Mouse (Mus musculus) monocyte, adult 2 months (primary cell): ENCODE results near the gene Gm10645.
A peak's percentile ranks its signal among the peaks of the same experiment; 100 is the strongest.

Experiments used
- DNase-seq, 2 experiments: peaks; one replicate each; pipeline ENCODE4 v3.0.0; 2022; ENCODE audit warnings: low spot score in 2 of 2, low read depth in 1 of 2

Gene Gm10645

GRCm38 (mm10) chr8:83169709-83170108 lies 3.7 kb upstream of the Gm10645 start:
- DNase-seq, result peak; percentile 9 to 47

GRCm38 (mm10) chr8:83169127-83169526 lies 3.2 kb upstream of the Gm10645 start:
- no peak for DNase-seq

DNA sequence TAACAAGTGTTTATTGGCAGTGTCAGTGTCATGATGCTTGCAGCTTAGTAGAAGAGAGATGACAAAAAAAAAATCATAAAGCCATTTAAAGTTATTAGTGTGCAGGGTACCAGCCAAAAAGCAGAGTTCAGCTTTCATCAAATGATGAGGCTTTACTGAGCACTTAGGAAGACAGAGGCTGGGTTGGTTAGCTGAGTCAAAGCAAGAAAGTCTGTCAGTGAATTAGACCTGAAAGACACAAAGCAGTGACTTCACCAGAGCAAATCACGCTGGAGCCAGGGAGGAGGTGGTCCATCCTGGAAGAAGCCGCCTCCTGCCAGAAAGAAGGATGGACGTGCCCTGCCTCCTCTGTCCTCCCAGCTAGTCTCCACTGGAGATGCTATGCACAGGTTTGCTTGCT lies 2.0 kb upstream of the Gm10645 start:
- DNase-seq, result no peak

- DNase-seq, result peak; percentile 62 to 78
Observed at GRCm38 (mm10) chr8:83165235-83165930, 587 bp downstream of the Gm10645 start, which contains the start of gene Tbc1d9. Gene Tbc1d9 (plus strand): TSS chr8:83165352.

- no peak for DNase-seq
Observed at GRCm38 (mm10) chr8:83160613-83161012, 5.4 kb downstream of the Gm10645 start.

DNA sequence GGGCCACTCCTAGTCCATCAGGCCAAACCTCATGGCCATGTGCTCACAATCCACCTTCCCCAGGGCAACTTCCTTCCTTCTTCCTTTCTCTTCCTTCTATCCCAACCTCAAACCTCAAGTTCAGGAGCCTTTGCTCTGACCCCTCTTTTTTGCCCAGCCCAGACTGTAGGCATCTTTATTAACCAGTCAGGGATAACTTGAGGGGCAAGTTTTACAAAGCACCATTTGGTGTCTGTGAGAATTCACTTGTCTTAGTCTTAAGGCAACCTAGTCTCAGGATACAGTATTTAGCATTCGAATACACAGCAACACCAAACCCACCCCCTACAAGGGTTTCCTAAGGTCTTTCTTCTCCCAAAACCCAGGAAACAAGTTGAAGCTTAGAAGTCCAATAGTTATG lies 6.4 kb downstream of the Gm10645 start:
- DNase-seq, result no peak

GRCm38 (mm10) chr8:83158971-83159370 lies 7.0 kb downstream of the Gm10645 start:
- DNase-seq, result no peak

- DNase-seq, result no peak
Observed at GRCm38 (mm10) chr8:83155110-83155509, 10.9 kb downstream of the Gm10645 start.

DNA sequence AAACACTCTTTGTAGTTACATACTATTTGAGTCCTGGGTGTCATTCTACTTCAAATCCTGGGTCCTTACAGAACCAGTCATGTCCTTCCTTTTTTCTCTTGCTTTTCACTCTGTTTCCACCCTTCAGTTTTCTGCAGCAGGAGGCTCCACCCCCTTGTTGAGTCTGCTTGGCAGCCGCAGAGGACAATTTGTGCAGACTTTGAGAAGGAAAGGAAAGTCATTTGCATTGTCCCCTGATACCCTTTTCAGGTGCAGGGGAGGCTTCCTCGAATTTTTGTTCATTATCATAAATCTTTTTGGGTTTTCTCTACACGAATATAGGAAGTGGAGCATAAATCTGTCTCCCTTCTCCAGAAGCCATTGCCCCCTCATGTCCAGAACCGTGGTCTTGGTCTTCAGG lies 13.5 kb downstream of the Gm10645 start:
- DNase-seq, result no peak

- DNase-seq, result no peak
Observed at GRCm38 (mm10) chr8:83152055-83152454, 13.9 kb downstream of the Gm10645 start.

GRCm38 (mm10) chr8:83149124-83149523 lies 16.8 kb downstream of the Gm10645 start:
- DNase-seq, result no peak

DNA sequence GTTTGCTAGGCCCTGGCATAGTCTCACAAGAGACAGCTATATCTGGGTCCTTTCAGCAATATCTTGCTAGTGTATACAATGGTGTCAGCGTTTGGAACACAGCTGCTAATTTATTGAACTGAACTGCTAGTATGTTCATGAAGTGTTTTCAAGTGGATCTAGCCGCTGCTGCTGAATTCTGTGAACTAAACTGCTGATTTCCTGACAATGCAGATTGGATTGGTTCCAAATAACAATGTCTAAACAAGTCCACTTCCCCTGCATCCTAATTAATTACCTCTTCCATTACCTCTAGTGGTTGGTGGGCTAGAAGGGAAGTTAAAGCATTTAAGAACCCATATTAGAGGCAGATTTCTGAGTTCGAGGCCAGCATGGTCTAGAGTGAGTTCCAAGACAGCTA lies 20.5 kb downstream of the Gm10645 start:
- no peak for DNase-seq

GRCm38 (mm10) chr8:83144601-83145000 lies 21.4 kb downstream of the Gm10645 start:
- no peak for DNase-seq

DNA sequence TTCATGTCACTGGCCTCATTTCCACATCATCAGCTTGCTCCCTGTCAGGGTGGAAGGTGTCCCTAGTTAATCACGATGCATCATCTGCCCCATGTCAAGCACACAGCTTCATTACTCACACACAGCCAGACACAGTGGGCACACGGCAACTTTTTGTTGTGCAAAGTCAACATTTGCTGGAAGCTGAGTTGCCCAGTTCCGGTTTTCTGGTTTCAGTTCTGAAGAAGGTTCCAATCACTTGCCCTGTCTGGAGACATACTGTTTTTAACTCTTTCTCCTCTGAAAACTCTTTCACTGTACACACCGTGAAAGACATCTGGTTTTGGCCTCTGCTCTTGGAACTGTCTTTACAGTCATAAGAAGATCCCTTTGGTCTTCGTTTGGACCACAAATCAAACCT lies 24.6 kb downstream of the Gm10645 start:
- peak; percentile 64 to 76 for DNase-seq

GRCm38 (mm10) chr8:83140701-83141111 lies 25.3 kb downstream of the Gm10645 start:
- no peak for DNase-seq

- no peak for DNase-seq
Observed at GRCm38 (mm10) chr8:83140068-83140467, 25.9 kb downstream of the Gm10645 start.

DNA sequence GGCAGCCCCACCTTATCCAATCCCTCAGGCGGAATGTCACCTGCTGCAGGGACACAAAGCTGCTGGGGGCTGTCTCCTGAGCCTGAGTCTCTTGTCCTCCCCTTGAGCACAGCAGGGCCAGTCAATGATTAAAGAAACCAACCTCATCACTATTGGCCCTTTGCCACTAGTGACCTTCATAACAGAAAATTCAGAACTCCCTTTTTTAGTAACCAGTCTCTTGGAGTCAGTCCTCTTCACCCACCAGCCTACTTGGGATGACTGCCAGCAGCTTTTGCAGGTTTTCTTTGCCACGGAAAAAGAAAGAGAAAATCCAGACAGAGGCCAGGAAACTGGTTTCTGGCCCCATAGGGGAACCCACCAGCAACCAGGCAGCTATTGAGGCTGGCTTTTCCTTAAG lies 30.9 kb downstream of the Gm10645 start:
- no peak for DNase-seq
